Mouse (Mus musculus) cortical plate, adult 2 months (tissue): ENCODE measurements at regions not wholly inside any gene's neighbourhood (a gene's known extent, or its start where the extent isn't known, plus 50 kb on each side); places are given as distances from the start of the nearest gene placed in this dataset.

Experiments used
- CTCF ChIP-seq: fragments of 200-500 bp; IDR thresholded peaks from 2 replicates; pipeline ENCODE4 v1.5.1; 2011; ENCODE audit warnings: mild to moderate bottlenecking, control low read depth, low read length; ENCODE audit not compliant: insufficient read depth; ENCODE audit errors: extremely low read depth
- POLR2A ChIP-seq: fragments of 200-500 bp; IDR thresholded peaks from 2 replicates; pipeline ENCODE4 v1.6.1; 2011; ENCODE audit warnings: mild to moderate bottlenecking, low read length, control low read depth; ENCODE audit not compliant: insufficient read depth; ENCODE audit errors: extremely low read depth

DNA sequence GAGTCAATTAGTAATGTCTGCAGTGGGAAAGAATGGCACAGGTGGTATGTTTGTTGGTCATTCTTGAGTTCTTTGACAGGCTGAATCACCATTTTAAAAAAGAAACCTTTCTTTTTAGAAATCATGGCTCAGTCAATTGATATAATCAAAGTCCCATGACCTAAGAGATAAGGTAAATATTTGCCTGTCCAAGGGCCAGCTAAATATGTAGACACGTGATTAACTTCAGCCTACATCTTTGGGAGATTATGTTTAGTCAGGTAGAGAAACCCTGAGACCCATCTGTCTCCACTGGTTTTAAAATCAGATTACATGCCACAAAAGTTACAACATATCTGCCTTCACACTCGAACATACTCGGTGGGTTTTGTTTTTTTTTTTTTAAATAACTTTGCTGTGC lies 128.6 kb upstream of the Kazn start:
- TF ChIP-seq POLR2A (no peak), CTCF (no peak)
